Mouse (Mus musculus): ENCODE data around the gene Ilf3. TPM values are rescaled to one million over a fixed set of nuclear protein-coding genes. Genes with fewer than 3 reads are reported as not detected.

The Ilf3 gene
- total and polyA plus RNA-seq, 3 experiments, result 22.6 to 29.0 (median 27.7) TPM

DNA sequence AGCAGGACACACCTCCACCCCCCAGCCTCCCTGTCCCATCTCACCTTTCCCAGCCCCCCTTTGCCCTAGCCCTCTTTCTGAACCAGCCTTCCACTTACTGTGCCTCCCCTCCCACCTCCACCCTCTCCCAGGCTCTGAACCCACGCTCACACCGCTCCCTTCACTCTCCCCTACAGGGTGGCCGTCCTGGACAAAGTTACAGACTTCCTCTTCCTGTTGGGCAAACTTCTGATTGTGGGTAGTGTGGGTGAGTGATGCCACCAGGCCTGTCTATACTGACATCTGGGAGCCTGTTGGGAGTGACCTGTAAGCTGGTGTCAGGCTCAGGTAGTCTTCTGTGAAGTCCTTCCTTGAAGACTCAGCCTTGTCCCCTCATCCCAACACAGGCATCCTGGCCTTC is 19.5 kb upstream of the Ilf3 start:
- peaks cover 3% of the 10 kb centered on the region for H3K4me1 ChIP-seq (ENCODE audit: control insufficient read depth, insufficient read depth, low read length)
- H3K36me3 ChIP-seq (ENCODE audit: control insufficient read depth, insufficient read depth, low read length), result no peaks in the 10 kb centered on the region
- H3K27me3 ChIP-seq (ENCODE audit: control insufficient read depth, insufficient read depth, low read length), result no peaks in the 10 kb centered on the region
- no peak overlapping the region for H3K9ac ChIP-seq (ENCODE audit: low read depth, low read length)
- no peak for TF ChIP-seq EP300 (IDR thresholded peaks at IDR 0.05; ENCODE audit: insufficient read depth, low read depth, low read length)
- TF ChIP-seq CTCF (IDR thresholded peaks at IDR 0.05), result no peak
- no peak for TF ChIP-seq POLR2A (IDR thresholded peaks at IDR 0.05; ENCODE audit: insufficient read depth, low read depth, low read length)
- 79% methylated on average over 3 of the region's 3 CpGs for WGBS
- H3K79me2 ChIP-seq (replicated peaks; ENCODE audit: control insufficient read depth, insufficient read depth, low read length), result no peaks in the 10 kb centered on the region
- no peak overlapping the region for H3K27ac ChIP-seq
- H3K4me3 ChIP-seq, result no peak overlapping the region
- DNase-seq, result no peak
- intact Hi-C loops (cut with DNase I), result no loop called here

DNA sequence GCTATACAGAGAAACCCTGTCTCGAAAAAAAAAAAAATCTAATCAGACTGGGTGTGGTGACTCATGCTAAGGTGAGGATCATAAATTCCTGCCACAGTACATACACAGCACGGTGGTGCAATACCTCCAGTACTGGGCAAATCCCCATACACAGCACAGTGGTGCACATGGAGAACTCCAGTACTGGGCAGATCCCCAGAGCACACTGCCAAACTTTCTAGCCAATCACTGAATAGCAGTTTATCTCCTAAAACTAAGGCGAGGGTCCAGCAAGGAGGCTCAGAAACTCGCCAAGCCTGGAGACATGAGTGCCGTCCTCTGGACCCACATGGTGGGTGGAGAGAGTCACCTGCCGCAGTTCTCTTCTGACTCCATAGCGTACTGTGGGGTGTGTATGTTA is 16.5 kb upstream of the Ilf3 start:
- no peak for DNase-seq
- Histone ChIP-seq H3K27ac (no peak overlapping the region), H3K36me3 (ENCODE audit: control insufficient read depth, insufficient read depth, low read length) (no peaks in the 10 kb centered on the region), H3K27me3 (ENCODE audit: control insufficient read depth, insufficient read depth, low read length) (no peaks in the 10 kb centered on the region), H3K4me3 (no peak overlapping the region), H3K4me1 (ENCODE audit: control insufficient read depth, insufficient read depth, low read length) (peaks cover 3% of the 10 kb centered on the region), H3K9ac (ENCODE audit: low read depth, low read length) (no peak overlapping the region), H3K79me2 (replicated peaks; ENCODE audit: control insufficient read depth, insufficient read depth, low read length) (no peaks in the 10 kb centered on the region)
- WGBS, result 73% methylated on average over 7 of the region's 7 CpGs
- no peak for TF ChIP-seq POLR2A (IDR thresholded peaks at IDR 0.05; ENCODE audit: insufficient read depth, low read depth, low read length)
- TF ChIP-seq EP300 (IDR thresholded peaks at IDR 0.05; ENCODE audit: insufficient read depth, low read depth, low read length), result no peak
- no peak for TF ChIP-seq CTCF (IDR thresholded peaks at IDR 0.05)
- intact Hi-C loops (cut with DNase I), result no loop called here

DNA sequence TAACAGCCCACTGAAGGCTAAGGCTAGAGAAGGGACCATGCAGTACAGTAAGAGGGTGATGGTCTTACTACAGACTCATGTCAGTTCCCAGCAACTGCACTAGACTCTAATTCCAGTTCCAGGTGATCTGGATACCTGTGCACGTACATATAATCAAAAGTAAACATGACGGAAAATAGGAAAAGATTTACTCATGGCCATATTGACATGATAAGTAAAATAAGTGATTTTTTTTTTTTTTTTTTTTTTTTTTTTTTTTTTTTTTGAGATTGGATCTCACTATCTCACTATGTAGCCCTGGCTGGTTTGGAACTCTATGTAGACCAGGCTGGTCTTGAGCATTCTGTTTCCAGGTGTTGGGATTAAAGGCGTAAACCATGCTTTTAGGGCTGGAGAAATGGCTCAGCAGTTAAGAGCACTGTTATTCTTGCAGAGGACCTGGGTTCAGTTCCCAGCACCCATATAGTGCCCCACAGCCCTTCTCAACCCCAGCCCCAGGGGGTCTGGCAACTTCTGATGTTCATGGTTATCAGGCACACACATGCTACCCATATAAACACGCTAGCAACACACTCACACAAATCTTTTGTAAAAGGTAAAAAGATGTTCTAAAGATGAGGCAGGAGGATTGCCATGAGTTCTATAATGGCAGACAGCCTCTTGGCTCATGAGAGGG is 15.8 kb upstream of the Ilf3 start:
- intact Hi-C loops (cut with DNase I), result no loop called here
- no peaks in the 10 kb centered on the region for H3K27me3 ChIP-seq (ENCODE audit: control insufficient read depth, insufficient read depth, low read length)
- 95% methylated on average over 4 of the region's 4 CpGs for WGBS
- no peaks in the 10 kb centered on the region for H3K36me3 ChIP-seq (ENCODE audit: control insufficient read depth, insufficient read depth, low read length)
- H3K4me3 ChIP-seq, result no peak overlapping the region
- no peak overlapping the region for H3K9ac ChIP-seq (ENCODE audit: low read depth, low read length)
- H3K79me2 ChIP-seq (replicated peaks; ENCODE audit: control insufficient read depth, insufficient read depth, low read length), result no peaks in the 10 kb centered on the region
- DNase-seq, result no peak
- peaks cover 3% of the 10 kb centered on the region for H3K4me1 ChIP-seq (ENCODE audit: control insufficient read depth, insufficient read depth, low read length)
- TF ChIP-seq POLR2A (IDR thresholded peaks at IDR 0.05; ENCODE audit: insufficient read depth, low read depth, low read length) (no peak), EP300 (IDR thresholded peaks at IDR 0.05; ENCODE audit: insufficient read depth, low read depth, low read length) (no peak), CTCF (IDR thresholded peaks at IDR 0.05) (no peak)
- no peak overlapping the region for H3K27ac ChIP-seq

DNA sequence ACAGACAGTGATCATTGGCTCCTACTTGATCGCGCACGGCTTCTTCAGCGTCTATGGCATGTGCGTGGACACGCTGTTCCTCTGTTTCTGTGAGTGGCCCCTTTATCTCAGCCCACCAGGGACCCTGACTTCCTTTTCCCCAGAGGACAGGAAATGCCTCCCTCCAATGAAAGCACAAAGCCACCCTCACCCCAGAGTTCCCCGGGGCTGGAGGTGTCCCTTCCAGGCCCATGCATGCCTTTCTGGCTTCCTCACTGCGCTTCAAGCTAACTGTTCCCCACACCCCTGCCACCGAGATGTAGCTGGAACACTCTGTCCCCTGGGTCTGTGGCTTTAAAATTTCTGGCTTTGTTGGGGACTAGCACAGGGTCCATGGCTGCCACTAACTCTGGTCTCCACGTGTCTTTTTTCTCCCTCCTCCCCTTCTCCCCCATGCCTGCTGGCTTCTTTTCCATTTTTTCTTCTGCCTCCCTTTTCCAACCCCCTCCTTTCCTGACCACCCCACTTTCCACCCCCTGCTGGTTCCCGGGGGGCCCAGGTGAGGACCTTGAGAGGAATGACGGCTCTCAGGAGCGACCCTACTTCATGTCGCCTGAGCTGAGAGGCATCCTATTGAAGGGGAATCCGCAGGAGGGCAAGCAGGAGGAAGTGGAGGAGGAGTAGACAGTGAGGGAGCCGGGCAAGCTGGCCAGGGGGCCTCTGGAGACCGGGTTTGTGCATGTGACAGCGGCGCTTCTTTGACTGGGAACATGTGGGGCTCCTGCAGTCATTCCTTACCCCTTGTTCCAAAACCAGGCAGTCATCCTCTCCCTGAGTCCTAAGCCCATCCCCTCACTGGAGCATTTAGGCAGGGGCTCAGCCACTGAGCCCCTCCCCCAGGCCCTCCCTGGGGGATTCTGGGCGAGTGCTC is 15.0 kb upstream of the Ilf3 start:
- no peak for TF ChIP-seq POLR2A (IDR thresholded peaks at IDR 0.05; ENCODE audit: insufficient read depth, low read depth, low read length)
- TF ChIP-seq CTCF (IDR thresholded peaks at IDR 0.05), result no peak
- TF ChIP-seq EP300 (IDR thresholded peaks at IDR 0.05; ENCODE audit: insufficient read depth, low read depth, low read length), result 0 out of 2 replicates have a peak, but pooled peaks have one; percentile 43
- peak in 1 of 2 experiments; percentile 42 for DNase-seq
- Histone ChIP-seq H3K4me3 (no peak overlapping the region), H3K79me2 (replicated peaks; ENCODE audit: control insufficient read depth, insufficient read depth, low read length) (no peaks in the 10 kb centered on the region), H3K36me3 (ENCODE audit: control insufficient read depth, insufficient read depth, low read length) (no peaks in the 10 kb centered on the region), H3K27me3 (ENCODE audit: control insufficient read depth, insufficient read depth, low read length) (no peaks in the 10 kb centered on the region), H3K4me1 (ENCODE audit: control insufficient read depth, insufficient read depth, low read length) (peaks cover 3% of the 10 kb centered on the region), H3K9ac (ENCODE audit: low read depth, low read length) (no peak overlapping the region), H3K27ac (no peak overlapping the region)
- 34% methylated on average over 20 of the region's 20 CpGs for WGBS
- intact Hi-C loops (cut with DNase I), result no loop called here

DNA sequence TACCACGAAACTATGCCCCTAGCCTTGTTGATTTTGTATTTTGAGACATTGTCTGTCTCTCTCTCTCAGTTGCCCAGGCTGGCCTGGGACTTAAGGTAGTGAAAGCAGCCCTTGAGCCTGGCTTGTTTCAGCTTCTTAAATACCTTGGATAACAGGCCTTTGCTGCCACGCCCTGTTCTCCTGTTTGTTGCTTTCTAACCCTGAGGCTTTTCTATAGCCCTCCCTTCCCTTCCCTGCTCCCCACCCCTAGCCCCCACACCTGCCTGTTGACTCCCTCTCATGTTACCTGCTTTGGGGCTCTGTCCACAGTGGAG is 14.3 kb upstream of the Ilf3 start:
- H3K27ac ChIP-seq, result no peak overlapping the region

DNA sequence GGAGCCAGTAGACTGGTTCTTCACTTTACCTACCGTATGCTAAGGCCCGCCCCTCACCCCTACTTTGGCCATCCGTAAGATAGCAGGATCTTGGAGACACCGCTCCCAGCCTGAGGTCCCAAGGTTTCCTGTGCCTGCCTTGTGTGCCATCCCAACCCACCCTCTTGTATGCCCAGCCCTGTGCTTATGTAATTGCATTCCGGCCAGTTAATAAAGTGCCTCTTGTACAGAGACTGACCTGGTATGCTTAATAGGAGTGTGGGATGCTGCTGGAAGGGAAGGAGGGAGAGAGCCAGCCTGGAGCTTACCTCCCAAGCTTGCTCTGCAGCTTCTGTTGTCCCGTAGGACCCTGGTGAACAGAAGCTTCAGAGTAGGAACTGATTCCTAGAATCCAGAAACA is 12.9 kb upstream of the Ilf3 start:
- intact Hi-C loops (cut with DNase I), result no loop called here
- peaks cover 3% of the 10 kb centered on the region for H3K4me1 ChIP-seq (ENCODE audit: control insufficient read depth, insufficient read depth, low read length)
- H3K4me3 ChIP-seq, result no peak overlapping the region
- H3K79me2 ChIP-seq (replicated peaks; ENCODE audit: control insufficient read depth, insufficient read depth, low read length), result no peaks in the 10 kb centered on the region
- no peak for TF ChIP-seq EP300 (IDR thresholded peaks at IDR 0.05; ENCODE audit: insufficient read depth, low read depth, low read length)
- no peak for TF ChIP-seq POLR2A (IDR thresholded peaks at IDR 0.05; ENCODE audit: insufficient read depth, low read depth, low read length)
- TF ChIP-seq CTCF (IDR thresholded peaks at IDR 0.05), result no peak
- WGBS, result 82% methylated on average over 6 of the region's 6 CpGs
- no peaks in the 10 kb centered on the region for H3K27me3 ChIP-seq (ENCODE audit: control insufficient read depth, insufficient read depth, low read length)
- no peak overlapping the region for H3K9ac ChIP-seq (ENCODE audit: low read depth, low read length)
- H3K36me3 ChIP-seq (ENCODE audit: control insufficient read depth, insufficient read depth, low read length), result no peaks in the 10 kb centered on the region
- no peak overlapping the region for H3K27ac ChIP-seq
- no peak for DNase-seq

More for the DNA sequence above, 14.3 kb upstream of the Ilf3 start:
- TF ChIP-seq POLR2A (IDR thresholded peaks at IDR 0.05; ENCODE audit: insufficient read depth, low read depth, low read length) (no peak), CTCF (IDR thresholded peaks at IDR 0.05) (no peak), EP300 (IDR thresholded peaks at IDR 0.05; ENCODE audit: insufficient read depth, low read depth, low read length) (no peak)
- H3K4me3 ChIP-seq, result no peak overlapping the region
- H3K36me3 ChIP-seq (ENCODE audit: control insufficient read depth, insufficient read depth, low read length), result no peaks in the 10 kb centered on the region
- no peak overlapping the region for H3K9ac ChIP-seq (ENCODE audit: low read depth, low read length)
- no peaks in the 10 kb centered on the region for H3K79me2 ChIP-seq (replicated peaks; ENCODE audit: control insufficient read depth, insufficient read depth, low read length)
- WGBS, result 85% methylated on average over 2 of the region's 2 CpGs
- no peak for DNase-seq
- intact Hi-C loops (cut with DNase I), result no loop called here
- no peaks in the 10 kb centered on the region for H3K27me3 ChIP-seq (ENCODE audit: control insufficient read depth, insufficient read depth, low read length)
- H3K4me1 ChIP-seq (ENCODE audit: control insufficient read depth, insufficient read depth, low read length), result peaks cover 3% of the 10 kb centered on the region

Data from heart, adult 2 months (tissue).